Mouse (Mus musculus): ENCODE results near the gene Fmo6.

Fmo6 gene

DNA sequence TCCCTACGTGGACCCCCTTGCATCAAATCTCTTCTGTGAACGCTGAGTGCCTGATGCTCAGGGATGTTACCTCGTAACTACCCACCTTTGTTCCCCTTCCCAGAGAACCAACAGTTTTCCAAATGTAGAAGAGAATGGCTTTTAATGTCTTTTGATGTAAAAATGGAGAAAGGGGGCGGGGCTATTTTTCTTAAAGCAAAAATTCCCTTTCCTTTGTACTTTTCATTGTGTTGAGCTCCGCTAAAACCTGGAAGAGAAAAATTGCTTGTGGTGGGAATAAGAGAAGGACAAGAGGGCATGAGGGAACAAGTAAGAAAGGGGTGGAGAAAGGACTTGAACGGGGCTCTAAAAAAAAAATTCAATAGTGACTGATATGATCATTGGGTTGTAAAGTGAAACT, at the start of gene Fmo6:
Gene Fmo6 (minus strand): TSS at position 101 of the 400 bp plus-strand sequence.
- no peak for DNase-seq (ENCODE audit: low spot score in 2 of 2)

DNA sequence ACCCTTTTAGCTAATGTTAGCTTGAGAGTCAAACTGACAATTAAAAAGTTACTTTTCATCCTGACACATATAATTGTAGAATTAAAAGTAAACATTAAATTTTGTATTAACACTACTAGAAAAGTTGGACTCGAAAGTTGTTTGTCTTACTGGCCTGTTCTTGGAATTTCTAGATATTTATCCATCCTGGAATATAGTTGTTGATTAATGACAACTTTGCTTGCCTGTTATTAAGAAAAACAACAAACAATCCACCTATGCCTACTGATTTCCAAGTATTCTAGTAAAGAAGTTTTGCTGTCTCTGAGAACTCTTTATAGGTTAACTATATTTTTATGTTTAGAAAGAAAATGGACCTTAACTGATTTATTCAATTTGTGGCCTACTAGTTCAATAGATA, 49.5 kb upstream of the Fmo6 start:
- DNase-seq (ENCODE audit: low spot score in 2 of 2) = no peak

DNA sequence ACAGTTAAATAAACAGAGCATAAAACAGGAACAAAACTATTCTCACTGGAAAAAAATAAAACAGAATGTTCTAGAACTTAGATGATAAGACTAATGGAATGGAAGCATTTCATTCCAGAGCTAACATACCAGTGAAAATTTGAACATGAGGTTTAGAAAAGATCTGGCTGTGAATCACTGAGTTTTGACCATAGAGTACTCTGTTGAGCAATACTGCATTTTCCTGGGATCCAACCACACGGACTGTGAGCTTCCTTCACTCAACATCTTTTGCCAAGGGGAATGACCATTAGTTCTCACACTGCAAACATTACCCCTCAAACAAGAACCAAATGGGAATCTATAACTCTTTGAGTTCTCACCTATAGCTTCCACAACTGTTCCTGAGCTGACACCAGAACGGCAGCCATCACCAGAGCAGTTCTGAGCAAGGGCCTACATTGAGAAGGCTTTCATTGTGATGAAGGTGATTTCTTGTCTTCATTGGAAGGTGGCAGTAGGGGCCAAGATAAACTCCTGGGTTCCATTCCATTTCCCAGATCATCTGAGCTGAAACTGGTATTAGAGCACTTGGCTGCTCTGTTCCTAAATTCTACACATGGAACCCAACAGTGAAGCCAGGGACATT, 48.9 kb upstream of the Fmo6 start:
- no peak for DNase-seq (ENCODE audit: low spot score in 2 of 2)

DNA sequence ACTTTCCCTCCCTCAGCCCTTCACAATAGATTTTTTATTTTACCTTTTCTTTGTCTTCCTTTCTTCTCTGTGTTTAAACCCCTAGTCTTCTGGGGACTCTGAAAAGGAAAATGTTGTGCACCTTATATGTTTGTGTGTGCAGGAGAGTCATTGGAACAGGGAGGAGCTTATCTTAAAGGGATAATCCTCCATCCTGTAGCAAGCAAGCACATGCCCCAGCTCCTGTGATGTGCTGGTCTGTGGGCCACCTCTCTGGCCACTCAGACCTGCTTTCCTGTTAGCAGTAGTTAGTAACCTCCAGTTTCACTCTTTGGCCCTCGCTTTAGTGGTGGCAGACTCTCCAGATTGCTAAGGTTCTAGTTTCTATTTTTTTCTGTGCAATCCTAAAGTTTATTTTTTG, 47.1 kb upstream of the Fmo6 start, which contains the start of gene Fmo3:
Gene Fmo3 (minus strand): TSS at position 101 of the 400 bp plus-strand sequence.
- DNase-seq (ENCODE audit: low spot score in 2 of 2) = no peak

DNA sequence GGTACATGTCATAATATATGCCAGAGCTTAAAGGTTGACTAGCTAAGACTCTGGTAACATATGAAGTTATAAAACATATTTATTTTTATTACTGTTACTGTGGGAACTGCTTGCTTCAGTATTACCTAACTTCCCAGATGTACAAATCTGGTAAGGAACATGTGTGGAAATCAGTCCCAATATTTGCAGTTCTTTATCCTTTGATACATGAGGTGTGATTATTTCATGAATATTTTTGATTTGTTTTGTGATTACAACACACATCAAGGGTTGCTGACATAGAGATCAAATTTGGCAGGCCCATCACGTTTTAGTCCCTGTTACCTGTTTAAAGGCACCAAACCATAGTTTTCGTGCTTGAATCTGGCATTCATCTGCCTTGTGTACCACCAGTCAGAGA, 26.2 kb upstream of the Fmo6 start:
- DNase-seq (ENCODE audit: low spot score in 2 of 2) = no peak

DNA sequence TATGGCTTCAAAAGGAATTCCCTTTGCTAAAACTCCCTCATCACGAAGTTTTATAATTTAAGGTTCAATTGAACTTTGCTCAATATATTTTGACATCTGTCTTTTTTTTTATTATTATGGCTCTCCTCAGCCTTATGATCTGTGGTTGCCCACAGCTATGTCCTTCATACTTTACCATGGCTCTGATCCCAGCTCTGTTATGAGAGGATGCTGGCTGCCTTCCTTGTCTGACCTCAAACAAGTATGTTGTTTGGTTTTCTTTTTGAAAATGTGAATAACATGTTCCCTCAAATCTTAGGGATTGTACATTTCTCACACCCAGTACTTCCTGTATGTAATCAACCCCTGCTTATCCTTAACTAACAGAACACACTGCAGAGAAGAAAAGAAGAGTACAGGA, 20.1 kb upstream of the Fmo6 start:
- no peak for DNase-seq (ENCODE audit: low spot score in 2 of 2)

DNA sequence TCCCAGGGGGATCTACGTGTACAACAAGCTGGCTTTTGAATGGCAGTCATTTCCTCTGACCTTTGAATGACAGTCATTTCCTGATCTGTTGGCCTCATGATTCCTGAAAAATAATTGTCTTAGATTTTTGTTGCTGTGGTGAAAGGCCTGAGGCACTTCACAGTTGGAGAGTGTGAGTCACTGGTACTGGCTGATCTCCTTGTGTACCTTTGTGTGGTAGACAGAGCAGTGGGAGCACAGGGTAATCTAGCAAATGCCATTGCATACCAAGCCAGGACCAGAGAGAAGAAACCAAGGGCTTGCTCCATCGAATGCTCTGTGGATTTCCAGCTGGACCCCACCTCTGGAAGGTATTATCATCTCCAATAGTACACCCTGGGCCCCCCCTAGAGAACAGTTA, 15.8 kb upstream of the Fmo6 start:
- no peak for DNase-seq (ENCODE audit: low spot score in 2 of 2)

DNA sequence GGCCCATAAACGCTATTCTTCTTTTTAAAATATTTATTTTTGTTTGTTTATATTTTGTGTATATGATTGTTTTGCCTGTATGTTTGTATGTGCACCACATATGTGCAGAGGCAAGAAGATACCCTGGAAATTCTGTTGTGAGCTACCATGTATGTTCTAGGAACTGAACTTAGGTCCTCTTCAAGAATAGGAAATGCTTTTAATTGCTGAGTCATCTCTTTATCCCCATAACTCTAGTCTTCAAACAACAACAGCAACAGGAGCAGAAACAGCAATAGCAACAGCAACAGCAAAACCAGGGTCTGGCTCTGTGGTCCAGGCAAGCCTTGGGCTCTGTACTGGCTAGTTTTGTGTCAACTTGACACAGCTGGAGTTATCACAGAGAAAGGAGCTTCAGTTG, 12.4 kb upstream of the Fmo6 start:
- DNase-seq (ENCODE audit: low spot score in 2 of 2) = no peak

DNA sequence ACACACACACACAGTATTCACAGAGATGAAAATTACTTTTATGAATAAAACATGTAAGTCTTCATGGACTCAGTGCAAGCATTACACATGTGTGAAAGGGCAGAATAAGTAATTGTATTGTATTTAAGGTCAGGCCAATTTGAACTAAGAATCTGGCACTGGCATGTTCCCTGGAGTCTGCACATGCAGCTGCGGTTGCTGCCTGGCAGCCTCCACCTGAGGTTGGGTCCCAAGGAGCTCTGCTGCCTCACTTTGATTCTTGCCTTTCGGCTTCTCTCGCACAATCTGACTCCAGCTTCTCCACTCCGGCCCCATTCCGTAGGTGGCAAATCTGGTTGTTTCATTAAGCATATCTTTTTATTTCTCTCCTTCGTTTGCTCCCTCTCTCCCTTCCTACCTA, 10.6 kb upstream of the Fmo6 start:
- no peak for DNase-seq (ENCODE audit: low spot score in 2 of 2)

DNA sequence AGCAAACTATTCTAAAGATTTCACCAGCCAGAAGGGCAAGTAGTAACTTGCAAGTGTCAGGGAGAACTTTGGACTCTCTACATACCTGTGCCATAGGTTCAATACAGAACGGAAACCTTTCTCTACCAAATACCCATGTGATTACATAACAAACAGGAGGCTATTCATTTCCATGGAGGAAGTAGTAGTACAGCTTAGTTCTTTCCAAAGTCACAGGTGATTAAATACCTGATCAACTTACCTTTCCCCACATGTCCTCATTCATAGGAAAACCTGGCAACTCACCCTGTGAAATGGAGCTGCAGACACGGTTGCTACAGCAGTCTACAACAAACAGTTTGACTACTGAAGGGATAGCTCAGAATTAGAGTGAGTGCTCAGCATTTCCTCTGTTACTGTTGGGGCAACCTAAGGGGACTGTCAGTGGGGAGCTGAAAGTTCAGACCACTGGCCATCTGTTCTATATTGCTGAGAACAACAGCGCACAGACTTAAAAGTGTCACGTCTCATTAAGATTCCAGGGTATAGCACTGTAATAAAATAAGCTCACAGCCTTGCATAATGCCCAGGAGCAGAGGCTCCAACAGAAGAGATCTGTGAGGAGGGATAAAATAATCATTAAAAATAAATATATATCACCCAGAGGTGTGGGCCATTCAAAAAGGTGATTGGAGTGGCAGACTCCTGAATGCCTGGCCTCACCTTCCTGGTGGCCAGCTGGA, 9.7 kb upstream of the Fmo6 start:
- no peak for DNase-seq (ENCODE audit: low spot score in 2 of 2)

DNA sequence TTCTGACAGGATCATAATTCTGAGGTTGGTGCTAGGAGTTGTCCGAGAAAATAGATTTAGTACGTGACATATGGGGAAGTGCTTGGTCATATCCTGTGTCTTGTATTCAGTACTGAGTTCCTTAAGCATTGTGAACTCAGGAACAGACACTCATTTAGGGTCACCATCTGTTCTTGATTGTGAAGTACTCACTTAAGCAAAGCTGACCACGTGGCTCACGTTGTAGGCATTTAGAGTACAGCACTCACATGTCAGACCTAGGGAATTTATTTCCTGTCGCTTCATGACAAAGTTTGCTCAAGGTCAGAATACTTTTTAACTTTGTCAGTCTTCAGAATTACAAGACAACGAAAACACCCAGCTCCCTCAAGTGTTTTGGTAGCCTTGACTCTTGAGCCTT, 6.4 kb upstream of the Fmo6 start:
- no peak for DNase-seq (ENCODE audit: low spot score in 2 of 2)

DNA sequence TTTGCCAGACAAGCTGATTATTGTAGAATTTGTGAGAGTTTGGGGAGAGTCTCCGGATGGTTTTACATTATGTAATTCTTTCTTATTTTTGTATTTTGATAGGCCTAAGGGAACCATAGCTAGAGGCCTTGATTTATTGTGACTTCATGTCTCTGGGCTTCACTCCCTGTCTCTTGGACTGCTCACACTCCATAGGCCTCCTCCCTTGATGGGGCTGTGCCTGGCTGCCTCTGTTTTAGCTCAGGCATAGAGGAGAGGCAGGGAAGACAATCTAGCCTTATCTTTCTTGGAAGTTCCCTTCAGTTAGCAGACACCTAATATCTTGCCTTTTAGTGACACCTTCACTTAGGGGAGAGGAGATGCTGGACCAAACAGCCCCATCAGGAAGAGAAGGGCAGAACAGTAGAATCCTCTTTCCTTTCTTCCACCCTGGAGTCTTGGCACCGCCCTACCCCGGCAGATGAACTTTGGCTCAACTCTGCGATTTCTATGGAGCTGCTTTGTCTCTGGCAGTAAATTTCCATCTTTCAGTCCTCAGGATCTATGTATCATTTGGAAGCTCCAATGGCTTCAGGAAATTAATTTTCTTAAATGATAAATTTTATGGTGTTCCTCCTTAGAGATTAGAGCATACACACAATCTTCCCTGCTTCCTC, 1.5 kb upstream of the Fmo6 start:
- DNase-seq (ENCODE audit: low spot score in 2 of 2) = no peak

DNA sequence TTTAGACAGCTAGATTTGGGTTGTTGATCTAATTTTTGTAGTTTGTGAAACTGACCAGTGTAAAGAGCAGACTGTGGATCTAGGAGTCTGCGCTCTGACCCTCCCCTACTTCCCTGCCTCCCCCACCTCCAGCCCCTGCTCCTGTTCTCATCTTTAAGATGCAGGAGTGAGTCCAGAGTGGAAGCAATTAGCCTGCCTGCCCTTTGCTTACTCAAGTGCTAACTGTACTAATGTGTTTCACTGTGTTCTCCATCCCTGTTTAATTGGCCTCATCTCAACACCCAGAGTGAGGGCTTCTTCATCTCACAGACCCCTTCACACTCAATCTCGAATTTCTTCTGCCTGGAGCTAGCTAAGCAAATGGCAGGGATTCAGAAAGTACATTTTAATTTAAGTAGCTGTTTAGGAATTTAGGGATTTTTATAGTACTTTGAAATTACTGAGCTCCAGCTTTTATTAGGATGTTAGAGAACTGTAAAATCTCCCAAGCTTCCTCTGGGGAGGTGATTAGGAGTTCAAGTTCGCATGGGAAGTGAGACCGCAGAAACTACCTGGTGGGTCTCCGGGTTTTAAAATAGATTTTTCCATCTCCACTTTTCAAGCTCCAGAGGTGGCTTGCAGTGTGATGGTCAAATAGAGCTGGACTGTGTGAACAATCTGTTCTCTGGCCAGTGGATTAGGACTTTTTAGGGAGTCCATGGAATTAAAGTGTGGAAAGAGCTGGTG, 818 bp upstream of the Fmo6 start:
- DNase-seq (ENCODE audit: low spot score in 2 of 2) = no peak

DNA sequence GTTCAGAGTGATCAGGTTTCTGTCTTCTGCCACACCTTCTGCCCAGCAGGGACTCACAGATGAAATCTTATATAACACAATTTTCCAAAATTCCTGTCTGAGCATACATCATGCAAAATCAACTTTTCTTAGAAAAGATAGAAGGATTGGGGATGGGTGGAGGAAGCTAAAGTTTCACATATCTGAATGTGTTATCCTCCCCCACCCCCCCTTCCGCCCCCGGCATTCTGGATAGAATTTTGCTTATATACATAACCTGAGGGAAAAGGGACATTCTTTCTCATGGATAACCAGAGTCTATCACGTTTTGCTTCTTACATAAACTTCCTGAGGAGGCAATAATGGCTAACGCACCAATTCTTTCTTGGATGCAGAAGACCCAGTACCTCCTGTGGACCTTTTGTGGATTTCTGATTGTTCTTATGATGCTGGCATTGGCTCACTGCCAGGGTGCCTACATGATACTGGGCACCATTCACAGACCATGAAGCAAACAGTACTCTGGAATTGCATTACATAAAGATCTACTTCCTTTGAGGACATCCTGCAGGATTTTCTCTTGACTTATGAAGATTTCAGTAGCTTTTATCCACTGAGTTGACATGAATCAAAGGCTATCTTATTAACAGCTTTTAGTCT, 2.8 kb downstream of the Fmo6 start:
- no peak for DNase-seq (ENCODE audit: low spot score in 2 of 2)

DNA sequence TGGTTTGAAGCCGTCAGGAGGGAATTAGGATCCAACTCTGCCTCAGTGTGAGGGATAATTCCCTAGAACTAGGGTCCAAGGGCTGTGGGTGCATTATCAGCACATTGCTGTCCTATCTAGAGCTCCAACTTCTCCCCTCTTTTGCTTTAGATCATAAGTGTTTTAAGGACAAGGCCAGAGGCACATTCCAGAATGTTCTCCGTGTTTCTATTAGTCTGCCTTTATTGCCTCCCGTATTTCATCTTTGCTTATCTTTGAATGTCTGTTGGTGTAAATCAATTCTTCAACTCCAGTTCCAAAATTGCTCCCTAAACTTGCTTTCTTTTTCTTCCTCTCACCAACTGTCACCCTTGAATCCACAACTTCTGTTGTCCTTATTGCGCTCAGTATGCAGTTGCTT, 4.9 kb downstream of the Fmo6 start:
- no peak for DNase-seq (ENCODE audit: low spot score in 2 of 2)

DNA sequence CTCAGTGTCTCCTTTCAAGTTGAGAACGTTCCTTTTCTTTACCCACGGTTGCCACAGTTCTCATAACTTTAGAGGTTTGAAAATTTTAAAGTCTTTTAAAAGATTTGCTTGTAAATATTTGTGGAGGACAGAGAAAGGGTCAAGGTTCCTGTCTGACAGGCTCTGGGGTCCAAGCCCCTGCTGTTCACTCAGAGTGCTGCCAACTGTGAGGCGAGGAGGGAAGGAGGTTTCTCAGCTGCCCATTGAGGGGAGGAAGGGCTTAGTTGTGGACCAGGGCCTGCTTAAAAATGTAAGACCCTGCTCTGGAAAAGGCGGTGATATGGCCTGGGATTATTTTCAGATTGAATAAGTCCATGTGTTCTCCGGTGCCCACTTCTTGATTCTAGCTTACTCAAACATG, 5.4 kb downstream of the Fmo6 start:
- no peak for DNase-seq (ENCODE audit: low spot score in 2 of 2)

DNA sequence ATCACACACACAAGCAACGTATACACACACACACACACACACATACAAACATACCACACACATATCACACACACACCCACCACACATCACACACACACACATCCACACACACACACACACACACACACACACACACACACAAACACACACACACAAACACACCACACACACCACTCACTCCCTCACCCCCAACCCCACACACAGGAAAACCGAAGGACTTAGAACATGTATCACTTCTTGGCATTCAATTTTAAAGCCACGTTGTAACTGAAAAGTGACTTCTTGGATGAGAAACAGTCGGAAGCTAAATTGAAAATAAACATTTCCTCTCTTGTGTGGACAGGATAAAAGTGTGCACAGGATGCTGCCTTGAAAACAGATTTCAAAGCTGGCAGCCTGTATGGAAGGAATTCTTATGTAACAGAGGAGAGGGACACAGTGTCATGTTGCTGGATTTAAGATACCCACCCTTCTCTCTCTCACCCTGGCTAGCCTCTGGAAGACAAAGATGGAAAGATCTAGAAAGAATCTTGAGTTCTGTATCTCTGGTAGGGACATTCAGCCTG, 5.9 kb downstream of the Fmo6 start:
- DNase-seq (ENCODE audit: low spot score in 2 of 2) = no peak

DNA sequence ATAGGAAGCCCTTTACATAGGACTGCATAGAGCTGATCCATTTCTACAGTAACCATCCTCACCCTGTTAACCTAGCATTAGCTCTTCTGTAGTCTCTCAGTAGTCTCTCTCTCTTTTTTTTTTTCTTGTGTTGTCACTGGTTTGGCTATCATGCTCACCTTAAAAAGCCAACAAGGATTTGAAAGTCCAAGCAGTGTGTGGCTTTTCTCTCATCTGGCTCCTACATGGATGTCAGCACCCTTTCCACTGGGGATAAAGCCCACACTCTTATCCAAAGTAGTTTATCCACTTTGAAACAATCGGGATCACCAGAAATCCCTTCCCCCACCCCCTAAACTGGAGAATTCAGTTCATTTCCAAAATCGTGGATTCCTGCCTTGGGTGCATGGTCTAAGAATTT, 6.7 kb downstream of the Fmo6 start:
- DNase-seq (ENCODE audit: low spot score in 2 of 2) = no peak

DNA sequence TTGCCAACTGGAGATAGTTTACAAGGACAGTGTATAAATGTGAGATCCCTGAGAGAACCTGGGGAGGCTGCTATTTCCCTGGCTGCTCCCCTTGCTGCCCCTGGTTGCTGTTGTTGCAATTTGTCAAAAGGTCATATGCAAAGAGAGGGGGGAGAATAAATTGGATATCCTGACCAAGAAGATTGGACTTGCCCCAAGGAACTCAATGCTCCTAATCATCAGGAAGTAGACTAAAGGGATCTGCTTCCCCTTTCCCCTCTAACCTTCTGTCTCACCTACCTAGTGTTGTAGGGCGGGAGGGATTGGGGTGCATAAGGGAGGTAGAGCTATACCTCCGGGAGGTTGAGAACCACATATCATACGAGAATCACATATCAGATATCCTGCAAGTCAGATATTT, 8.2 kb downstream of the Fmo6 start:
- DNase-seq (ENCODE audit: low spot score in 2 of 2) = no peak

DNA sequence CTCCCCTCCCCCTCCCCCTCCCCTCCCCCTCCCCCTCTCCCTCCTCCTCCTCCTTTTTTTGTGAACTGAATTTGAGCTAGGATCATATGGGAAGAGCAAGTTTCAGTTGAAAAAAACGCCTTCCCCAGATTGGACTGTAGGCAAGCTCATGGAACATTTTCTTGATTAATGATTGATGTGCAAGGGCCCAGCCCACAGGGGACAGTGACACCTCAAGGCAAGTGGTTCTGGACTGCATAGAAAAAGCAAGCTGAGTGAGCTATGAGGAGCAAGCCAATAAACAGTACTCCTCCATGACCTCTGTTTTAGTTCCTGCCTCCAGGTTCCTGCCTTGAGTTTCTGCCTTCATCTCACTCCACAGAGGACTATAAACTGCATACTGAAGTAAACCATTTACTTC, 12.2 kb downstream of the Fmo6 start:
- no peak for DNase-seq (ENCODE audit: low spot score in 2 of 2)

DNA sequence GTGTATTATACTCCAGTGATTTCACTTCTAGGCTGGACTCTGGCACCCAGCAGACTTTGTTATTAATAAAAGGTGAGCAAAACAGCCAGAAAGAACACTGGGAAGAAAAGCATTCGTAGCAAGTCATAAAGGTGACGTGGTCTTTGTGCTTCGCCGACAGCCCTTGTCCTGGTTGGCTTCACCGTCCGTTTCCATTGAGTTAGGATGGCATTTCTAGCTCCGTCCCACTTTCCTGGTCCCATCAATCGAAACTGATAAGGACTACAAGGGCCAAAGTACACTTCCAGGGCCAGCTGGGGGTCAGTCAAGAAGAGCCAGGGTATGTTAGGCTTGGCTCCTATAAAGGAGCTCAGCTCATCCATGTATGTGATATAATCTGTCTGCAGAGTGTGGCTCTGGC, 20.7 kb downstream of the Fmo6 start:
- no peak for DNase-seq (ENCODE audit: low spot score in 2 of 2)

All from spleen, postnatal 4 days (tissue).